Mouse (Mus musculus) left cerebral cortex, postnatal 10 days (tissue): ENCODE data around the gene Pip4k2b. TPM values are rescaled to one million over a fixed set of nuclear protein-coding genes. Genes with fewer than 3 reads are reported as not detected.
"Not testable (repeated sequence)": the region's sequence is repeated elsewhere in the genome, so short reads cannot be mapped to it uniquely, and the experiment has no call there.

Source experiments
- DNase-seq, 2 experiments: peaks; one replicate each; pipeline ENCODE4 v3.0.0; 2021 to 2022; ENCODE audit warnings: low spot score in 2 of 2, mixed read lengths in 1 of 2; ENCODE audit errors: extremely low spot score in 1 of 2
- intact Hi-C: fragments of 180-260 bp; cut with DNase I; formaldehyde crosslinking; loops from one replicate; pipeline ENCODE4 v1.15.1; 2025
- total RNA-seq, 2 experiments: library from RNA; stranded (reverse); gene quantifications; 2 replicates each; pipeline ENCODE4 v1.2.3; 2021

Gene Pip4k2b
- total RNA-seq, 2 experiments from 2014 or later: 146 to 153 TPM

GRCm38 (mm10) chr11:97721338-97721737, 23.2 kb downstream of the Pip4k2b start:
- no peak for DNase-seq
- intact Hi-C loops: no loop called here

GRCm38 (mm10) chr11:97719041-97719440, 25.5 kb downstream of the Pip4k2b start:
- intact Hi-C loops: no loop called here
- no peak for DNase-seq

GRCm38 (mm10) chr11:97718281-97718860, 26.1 kb downstream of the Pip4k2b start:
- DNase-seq: no peak
- intact Hi-C loops: no loop called here

- DNase-seq: no peak
- intact Hi-C loops: no loop called here
Measured at GRCm38 (mm10) chr11:97717369-97718280, 26.9 kb downstream of the Pip4k2b start.

DNA sequence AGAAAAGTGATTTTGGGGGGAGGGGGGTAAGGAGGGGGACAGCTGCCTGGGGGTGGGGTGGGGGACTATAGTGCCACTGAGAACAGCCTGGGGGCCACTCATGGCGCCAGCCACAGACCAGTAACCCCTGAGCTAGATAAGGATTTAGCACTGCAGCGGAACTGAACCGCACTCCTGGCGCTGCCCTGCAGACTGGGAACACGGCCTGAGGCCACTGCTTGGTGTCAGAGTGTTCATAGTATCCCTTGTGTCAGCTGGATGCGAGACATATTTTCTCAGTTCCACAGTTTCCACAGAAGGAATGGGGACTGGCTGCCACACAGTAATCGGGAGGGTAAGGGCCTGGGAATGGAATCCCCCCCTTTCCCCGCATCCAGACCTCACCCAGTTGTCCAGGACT, 28.5 kb downstream of the Pip4k2b start:
- intact Hi-C loops: no loop called here
- no peak for DNase-seq

GRCm38 (mm10) chr11:97714784-97715760, 29.4 kb downstream of the Pip4k2b start:
- DNase-seq: peak in 1 of 2 experiments; percentile 51
- intact Hi-C loops: no loop called here

- intact Hi-C loops: no loop called here
- DNase-seq: no peak
Measured at GRCm38 (mm10) chr11:97714356-97714755, 30.1 kb downstream of the Pip4k2b start.

DNA sequence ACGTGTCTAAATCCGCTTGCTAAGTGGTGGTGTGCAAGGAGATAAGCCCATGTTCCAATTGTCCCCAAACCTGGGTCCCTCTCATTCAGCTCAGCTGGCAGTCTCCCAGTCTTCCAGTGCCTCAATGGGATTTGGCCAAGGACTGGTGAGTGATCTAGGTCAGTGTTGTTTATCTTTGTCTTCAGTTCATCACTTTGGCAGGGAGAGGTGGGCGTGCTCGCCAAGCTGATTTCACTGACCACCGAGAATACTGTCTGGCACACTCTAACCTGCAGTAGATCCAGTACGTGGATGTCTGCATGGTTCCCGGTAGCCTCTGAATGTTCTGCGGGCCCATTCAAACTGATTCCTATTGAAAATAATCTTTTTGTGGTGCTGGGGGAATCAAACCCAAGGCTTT, 30.6 kb downstream of the Pip4k2b start:
- intact Hi-C loops: no loop called here
- DNase-seq: peak in 1 of 2 experiments; percentile 52

- intact Hi-C loops: no loop called here
- DNase-seq: no peak
Measured at GRCm38 (mm10) chr11:97712286-97712685, 32.2 kb downstream of the Pip4k2b start.

DNA sequence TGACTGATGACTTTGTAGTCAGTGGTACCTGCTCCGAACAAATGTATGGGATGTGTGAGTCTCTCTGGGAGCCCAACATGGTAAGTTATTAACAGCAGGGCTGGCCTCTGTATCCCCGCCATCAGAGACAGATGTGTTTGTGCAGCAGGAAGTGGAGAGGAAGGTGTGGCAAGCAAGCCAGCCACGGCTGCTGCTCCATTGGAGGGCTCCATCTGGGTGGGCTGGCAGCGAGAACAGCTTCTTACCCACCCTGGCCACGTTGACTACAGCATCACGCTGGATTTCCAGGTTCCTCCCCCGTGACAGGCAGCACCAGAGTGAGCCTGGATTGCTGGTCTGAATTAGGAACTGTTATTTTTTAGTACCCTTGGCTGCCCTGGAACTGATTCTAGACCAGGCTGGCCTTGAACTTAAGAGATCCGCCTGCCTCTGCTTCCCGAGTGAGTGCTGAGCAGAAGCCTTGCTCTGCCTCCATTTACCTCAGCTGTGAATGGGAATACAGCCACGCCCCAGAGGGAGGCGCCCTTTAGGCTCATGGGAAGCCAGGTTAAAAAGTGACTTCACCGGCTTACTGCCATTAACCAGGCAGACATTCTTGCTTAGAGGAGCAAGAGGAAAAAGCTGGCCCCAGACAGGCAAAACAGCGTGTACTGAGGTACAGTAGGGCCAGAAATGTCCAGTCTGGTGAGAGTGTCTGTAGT, 33.2 kb downstream of the Pip4k2b start:
- no peak for DNase-seq
- intact Hi-C loops: no loop called here

DNA sequence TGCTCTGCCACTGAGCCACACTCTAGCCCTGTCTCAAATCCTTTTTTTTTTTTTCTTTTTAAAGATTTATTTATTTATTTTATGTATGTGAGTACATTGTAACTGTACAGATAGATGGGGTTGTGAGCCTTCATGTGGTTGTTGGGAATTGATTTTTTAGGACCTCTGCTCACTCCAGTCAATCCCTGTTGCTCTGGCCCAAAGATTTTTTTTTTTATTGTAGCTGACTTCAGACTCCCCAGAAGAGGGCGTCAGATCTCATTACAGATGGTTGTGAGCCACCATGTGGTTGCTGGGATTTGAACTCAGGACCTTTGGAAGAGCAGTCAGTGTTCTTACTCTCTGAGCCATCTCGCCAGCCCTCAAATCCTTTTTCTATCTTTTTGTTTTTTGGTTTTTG, 34.4 kb downstream of the Pip4k2b start:
- intact Hi-C loops, DNase-seq: not testable (repeated sequence)

- peak; percentile 99 to 100 for DNase-seq
- intact Hi-C loops: loop anchor here (5.0 kb wide), 1 partner anchor 39 kb away; the partner anchor contains the start of gene Pip4k2b
Measured at GRCm38 (mm10) chr11:97703039-97703826, 41.3 kb downstream of the Pip4k2b start, which contains the start of gene Psmb3. Psmb3 (plus strand) TSS chr11:97703399.

- DNase-seq: peak; percentile 86 to 89
- intact Hi-C loops: loop anchor here (5.0 kb wide), 1 partner anchor 40 kb away; the partner anchor contains the start of gene Pip4k2b
Measured at GRCm38 (mm10) chr11:97702393-97702745, 42.1 kb downstream of the Pip4k2b start.

GRCm38 (mm10) chr11:97701581-97702392, 42.7 kb downstream of the Pip4k2b start:
- intact Hi-C loops: loop anchor here (5.0 kb wide), 1 partner anchor 41 kb away; the partner anchor contains the start of gene Pip4k2b
- no peak for DNase-seq

DNA sequence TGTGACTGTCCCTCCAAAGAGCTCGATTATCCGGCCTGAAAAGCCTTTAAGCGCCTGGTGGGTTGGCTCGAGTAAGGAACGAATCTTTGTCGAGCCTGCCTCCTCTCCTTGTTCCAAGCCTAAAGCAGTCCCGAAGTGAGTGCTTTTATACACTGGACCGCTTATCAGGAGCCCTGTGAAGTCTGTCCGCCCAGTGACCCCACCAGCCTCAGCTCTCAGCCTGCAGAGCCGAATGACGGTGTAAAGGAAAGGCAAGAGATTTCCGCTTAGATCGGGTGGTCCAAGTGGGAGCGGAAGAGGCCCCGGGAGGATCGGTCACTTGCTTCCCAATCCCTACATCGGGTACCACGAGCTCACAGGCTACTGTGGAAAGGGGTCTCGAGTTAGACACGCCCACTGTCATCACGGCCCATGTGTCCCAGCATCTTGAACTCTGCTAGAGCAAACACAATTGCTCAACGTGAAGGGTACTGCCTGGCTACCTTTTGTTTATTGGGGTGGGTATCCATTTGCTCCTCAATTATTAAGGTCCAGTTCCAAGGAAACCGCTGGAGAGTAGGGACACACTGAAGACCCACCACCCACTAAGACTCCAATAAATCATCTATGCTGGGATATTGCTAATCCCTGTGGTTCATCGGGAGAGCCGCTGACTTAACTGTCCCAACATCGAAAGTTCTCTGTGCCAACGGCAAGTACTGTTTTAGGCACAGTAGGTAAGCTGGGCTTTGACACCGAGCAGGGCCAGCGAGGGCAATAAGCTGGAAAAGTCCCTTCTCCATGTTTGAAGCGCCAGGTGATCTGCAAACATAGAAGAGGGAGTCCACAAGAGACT, 43.5 kb downstream of the Pip4k2b start:
- intact Hi-C loops: loop anchor here (5.0 kb wide), 1 partner anchor 41 kb away; the partner anchor contains the start of gene Pip4k2b
- peak in 1 of 2 experiments; percentile 49 for DNase-seq
